Mouse (Mus musculus) thymus, adult 2 months (tissue): ENCODE measurements around the gene Slc22a14.

Experiments used
- CTCF ChIP-seq: fragments of 200-500 bp; IDR thresholded peaks from 2 replicates; pipeline ENCODE4 v1.5.1; 2012; ENCODE audit warnings: mild to moderate bottlenecking, control low read depth, low read length, moderate library complexity, borderline replicate concordance; ENCODE audit not compliant: control insufficient read depth, poor library complexity, insufficient read depth; ENCODE audit errors: extremely low read depth
- POLR2A ChIP-seq: fragments of 200-500 bp; IDR thresholded peaks from 2 replicates; pipeline ENCODE4 v1.6.1; 2012; ENCODE audit warnings: mild to moderate bottlenecking, low read length, control low read depth, moderate library complexity; ENCODE audit not compliant: control insufficient read depth, poor library complexity, insufficient read depth; ENCODE audit errors: extremely low read depth

DNA sequence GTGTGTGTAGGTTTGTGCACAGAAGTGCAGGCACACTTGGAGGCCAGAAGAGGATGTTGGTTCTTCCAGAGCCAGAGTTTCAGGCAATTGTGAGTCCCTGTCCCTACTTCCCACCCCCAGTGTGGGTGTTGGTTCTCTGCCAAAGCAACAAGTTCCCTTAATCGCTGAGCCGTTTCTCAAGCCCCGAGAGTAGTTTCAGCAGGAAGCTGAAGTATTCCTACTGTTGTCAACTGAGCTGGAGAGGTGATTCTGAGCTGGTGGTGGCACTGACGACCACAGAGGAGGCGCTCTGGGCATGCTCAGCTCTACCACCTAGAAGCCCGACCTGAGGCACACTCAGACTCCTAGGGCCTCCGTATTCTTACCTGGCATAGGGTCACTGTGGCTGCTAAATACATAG is at the start of gene Slc22a14:
- no peak for TF ChIP-seq CTCF
- no peak for TF ChIP-seq POLR2A
